Mouse (Mus musculus): ENCODE data around the gene Aanat. TPM values are rescaled to one million over a fixed set of nuclear protein-coding genes. Genes with fewer than 3 reads are reported as not detected.

Gene Aanat
- polyA plus RNA-seq (2015; fragmentation: Nextera tagmentation; extraction: Ambion mirVana) = not detected in 2 replicates

DNA sequence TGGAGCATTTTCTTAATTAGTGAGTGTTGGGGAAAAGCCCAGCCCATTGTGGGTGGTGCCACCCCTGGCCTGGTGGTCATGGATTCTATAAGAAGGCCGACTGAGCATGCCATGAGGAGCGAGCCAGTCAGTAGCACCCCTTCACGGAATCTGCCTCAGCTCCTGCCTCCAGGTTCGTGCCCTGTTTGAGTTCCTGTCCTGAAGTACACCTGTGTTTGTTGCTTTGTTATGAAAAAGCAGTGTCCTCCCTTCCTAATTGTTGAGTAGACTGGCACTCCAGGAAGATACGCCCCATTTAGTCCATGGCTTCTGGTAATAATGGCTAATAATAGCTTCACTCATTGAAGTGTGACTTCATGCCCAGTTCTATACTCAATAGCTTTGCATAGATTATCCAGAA is at the start of gene Aanat:
TSS of gene Aanat (plus strand) at position 123 of the 400 bp plus-strand sequence.

DNA sequence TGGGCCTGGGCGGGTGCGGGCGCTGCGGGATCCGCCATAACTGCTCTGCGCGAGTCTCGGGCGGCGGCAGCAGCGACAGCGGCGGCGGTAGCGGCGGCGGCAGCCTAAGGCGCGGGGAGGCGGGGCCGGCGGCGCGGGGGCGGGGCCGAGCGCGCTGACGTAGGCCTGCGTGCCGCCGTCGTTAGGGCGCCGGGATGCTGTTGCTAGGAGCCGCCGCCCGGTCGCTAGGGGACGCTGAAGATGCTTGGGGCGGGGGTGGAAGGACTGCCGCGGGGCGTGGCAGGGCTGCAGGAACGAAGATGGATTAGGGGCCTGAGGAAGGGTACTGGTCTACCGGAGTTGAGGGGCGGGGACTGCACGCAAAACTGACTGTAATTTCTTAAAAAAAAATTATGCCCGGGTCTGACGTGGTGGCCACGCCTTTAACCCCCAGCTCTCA is 4.8 kb upstream of the Aanat start, which contains the start of gene Ube2o:
TSS of gene Ube2o (minus strand) at position 72 of the 439 bp plus-strand sequence.

DNA sequence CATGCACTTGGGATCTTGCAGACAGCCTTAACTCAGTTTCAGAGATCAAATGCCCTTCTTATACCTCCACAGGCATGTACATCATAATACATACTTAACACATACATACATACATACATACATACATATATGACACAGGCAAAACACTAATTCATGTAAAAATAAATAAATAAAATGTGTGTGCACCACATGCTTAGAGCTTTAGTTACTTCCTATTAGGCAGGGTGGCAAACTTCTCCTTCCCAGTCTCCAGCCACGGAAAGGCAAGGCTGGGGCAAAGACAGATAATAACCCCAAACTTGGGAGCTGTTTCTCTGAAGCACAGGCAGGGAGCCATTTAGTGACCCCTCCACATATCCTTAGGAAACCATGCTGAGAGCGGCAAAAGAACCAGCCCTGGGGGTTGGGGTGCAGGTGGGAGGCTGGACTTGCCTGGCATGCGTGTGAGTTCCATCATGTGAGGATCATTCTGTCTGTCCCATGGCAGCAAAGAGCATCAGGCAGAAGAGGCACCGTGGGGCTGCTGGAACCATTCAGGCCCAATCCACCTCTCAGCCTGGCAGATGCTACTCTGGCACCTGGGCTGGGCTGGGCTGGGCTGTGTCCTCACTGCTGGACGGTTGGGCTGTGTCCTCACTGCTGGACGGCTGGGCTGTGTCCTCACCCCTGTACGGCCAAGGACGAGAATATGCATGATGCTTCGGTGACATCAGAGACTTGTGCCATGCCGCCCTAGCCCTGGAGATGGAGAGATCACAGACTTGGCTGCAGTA is 40.3 kb downstream of the Aanat start, which contains the start of gene Rhbdf2:
TSS of gene Rhbdf2 (minus strand) at position 721 of the 773 bp plus-strand sequence.

Other genes with a start within 250 kb of the Aanat start
- gene Rnf157, start 173.4 kb upstream of the Aanat start, polyA plus RNA-seq (2015; fragmentation: Nextera tagmentation; extraction: Ambion mirVana) = 5.3 and 12.0 TPM in 2 replicates
- gene Ubald2, start 152.3 kb upstream of the Aanat start, polyA plus RNA-seq (2015; fragmentation: Nextera tagmentation; extraction: Ambion mirVana) = 52.7 and 56.4 TPM in 2 replicates
- gene Qrich2, start 120.2 kb upstream of the Aanat start, polyA plus RNA-seq (2015; fragmentation: Nextera tagmentation; extraction: Ambion mirVana) = 0.10 and 0.11 TPM in 2 replicates
- gene Prpsap1, start 92.2 kb upstream of the Aanat start, polyA plus RNA-seq (2015; fragmentation: Nextera tagmentation; extraction: Ambion mirVana) = 67.1 and 83.3 TPM in 2 replicates
- gene Sphk1, start 55.5 kb upstream of the Aanat start, polyA plus RNA-seq (2015; fragmentation: Nextera tagmentation; extraction: Ambion mirVana) = 7.1 and 8.3 TPM in 2 replicates
- gene Ube2o, start 5.0 kb upstream of the Aanat start, polyA plus RNA-seq (2015; fragmentation: Nextera tagmentation; extraction: Ambion mirVana) = 8.4 and 10.3 TPM in 2 replicates
- 5.1 and 8.4 TPM in 2 replicates for gene Rhbdf2, start 40.6 kb downstream of the Aanat start, polyA plus RNA-seq (2015; fragmentation: Nextera tagmentation; extraction: Ambion mirVana)
- 12.4 and 16.2 TPM in 2 replicates for gene Prcd, start 67.1 kb downstream of the Aanat start, polyA plus RNA-seq (2015; fragmentation: Nextera tagmentation; extraction: Ambion mirVana)
- gene Cygb, start 67.9 kb downstream of the Aanat start, polyA plus RNA-seq (2015; fragmentation: Nextera tagmentation; extraction: Ambion mirVana) = 28.6 and 33.4 TPM in 2 replicates
- gene St6galnac1, start 189.1 kb downstream of the Aanat start, polyA plus RNA-seq (2015; fragmentation: Nextera tagmentation; extraction: Ambion mirVana) = not detected in 2 replicates
- gene Mxra7, start 241.6 kb downstream of the Aanat start, polyA plus RNA-seq (2015; fragmentation: Nextera tagmentation; extraction: Ambion mirVana) = 52.1 and 64.3 TPM in 2 replicates